Mouse (Mus musculus): Measurements from ENCODE around the gene Tmem151b. TPM values are rescaled to one million over a fixed set of nuclear protein-coding genes. Genes with fewer than 3 reads are reported as not detected.

Gene Tmem151b
- polyA plus RNA-seq, 1 experiment from 2014 or later: 2.5 TPM

GRCm38 (mm10) chr17:45568990-45569389 lies 19.5 kb upstream of the Tmem151b start:
- no peak for ATAC-seq
- H3K27me3 ChIP-seq (replicated peaks; ENCODE audit: control insufficient read depth, insufficient read depth, low read length): no peaks in the 10 kb centered on the region
- WGBS: 87% methylated on average over 12 of the region's 12 CpGs
- H3K4me2 ChIP-seq (ENCODE audit: low read depth, low read length): no peak overlapping the region
- H3K9me3 ChIP-seq (ENCODE audit: control insufficient read depth, low read length): no peaks in the 10 kb centered on the region
- peaks cover 30% of the 10 kb centered on the region for H3K36me3 ChIP-seq (ENCODE audit: control insufficient read depth, insufficient read depth, low read length)
- H3K27ac ChIP-seq (ENCODE audit: low read length): no peak overlapping the region
- no peak overlapping the region for H3K9ac ChIP-seq (ENCODE audit: low read depth, low read length)
- H3K4me1 ChIP-seq (ENCODE audit: control insufficient read depth, insufficient read depth, low read length): peaks cover 30% of the 10 kb centered on the region
- H3K4me3 ChIP-seq (ENCODE audit: low read length): no peak overlapping the region

- Histone ChIP-seq H3K4me1 (ENCODE audit: control insufficient read depth, insufficient read depth, low read length) (peaks cover 30% of the 10 kb centered on the region), H3K36me3 (ENCODE audit: control insufficient read depth, insufficient read depth, low read length) (peaks cover 30% of the 10 kb centered on the region), H3K4me2 (ENCODE audit: low read depth, low read length) (no peak overlapping the region), H3K4me3 (ENCODE audit: low read length) (no peak overlapping the region), H3K27ac (ENCODE audit: low read length) (no peak overlapping the region; the same call in 1 of the 2 replicates), H3K27me3 (replicated peaks; ENCODE audit: control insufficient read depth, insufficient read depth, low read length) (no peaks in the 10 kb centered on the region), H3K9ac (ENCODE audit: low read depth, low read length) (no peak overlapping the region), H3K9me3 (ENCODE audit: control insufficient read depth, low read length) (no peaks in the 10 kb centered on the region)
- WGBS: 28% methylated on average over 4 of the region's 4 CpGs
- no peak for ATAC-seq
Measured at GRCm38 (mm10) chr17:45567162-45567601, 17.7 kb upstream of the Tmem151b start.

- WGBS: 56% methylated on average over 18 of the region's 18 CpGs
- no peak overlapping the region for H3K4me3 ChIP-seq (ENCODE audit: low read length)
- H3K4me1 ChIP-seq (ENCODE audit: control insufficient read depth, insufficient read depth, low read length): peaks cover 27% of the 10 kb centered on the region
- no peak for ATAC-seq
- no peak overlapping the region for H3K9ac ChIP-seq (ENCODE audit: low read depth, low read length)
- no peak overlapping the region for H3K27ac ChIP-seq (ENCODE audit: low read length)
- no peak overlapping the region for H3K4me2 ChIP-seq (ENCODE audit: low read depth, low read length)
- peaks cover 30% of the 10 kb centered on the region for H3K36me3 ChIP-seq (ENCODE audit: control insufficient read depth, insufficient read depth, low read length)
- no peaks in the 10 kb centered on the region for H3K9me3 ChIP-seq (ENCODE audit: control insufficient read depth, low read length)
- H3K27me3 ChIP-seq (replicated peaks; ENCODE audit: control insufficient read depth, insufficient read depth, low read length): no peaks in the 10 kb centered on the region
Measured at GRCm38 (mm10) chr17:45566360-45567161, 17.1 kb upstream of the Tmem151b start.

DNA sequence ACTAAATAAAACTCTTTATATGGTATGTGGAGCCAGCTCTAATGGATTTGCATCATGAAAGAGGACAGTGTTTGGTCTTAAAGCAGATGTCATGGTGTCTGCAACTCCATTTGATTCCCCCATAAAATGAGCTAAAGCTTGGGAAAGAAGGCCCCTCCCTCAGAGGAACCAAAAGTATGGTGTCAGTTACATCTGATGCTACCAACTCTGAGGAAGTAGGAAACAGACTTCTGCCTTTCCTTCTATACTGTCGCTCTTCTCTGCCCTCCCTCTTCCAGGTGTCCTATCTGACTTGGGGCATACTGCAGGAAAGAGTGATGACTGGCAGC lies 16.5 kb upstream of the Tmem151b start:
- Histone ChIP-seq H3K4me1 (ENCODE audit: control insufficient read depth, insufficient read depth, low read length) (peaks cover 21% of the 10 kb centered on the region), H3K9ac (ENCODE audit: low read depth, low read length) (no peak overlapping the region), H3K27me3 (replicated peaks; ENCODE audit: control insufficient read depth, insufficient read depth, low read length) (no peaks in the 10 kb centered on the region), H3K4me3 (ENCODE audit: low read length) (no peak overlapping the region), H3K9me3 (ENCODE audit: control insufficient read depth, low read length) (no peaks in the 10 kb centered on the region), H3K27ac (ENCODE audit: low read length) (no peak overlapping the region), H3K36me3 (ENCODE audit: control insufficient read depth, insufficient read depth, low read length) (peaks cover 27% of the 10 kb centered on the region), H3K4me2 (ENCODE audit: low read depth, low read length) (no peak overlapping the region)
- whole genome bisulfite sequencing: 58% methylated on average over 1 of the region's 1 CpGs
- no peak for ATAC-seq

DNA sequence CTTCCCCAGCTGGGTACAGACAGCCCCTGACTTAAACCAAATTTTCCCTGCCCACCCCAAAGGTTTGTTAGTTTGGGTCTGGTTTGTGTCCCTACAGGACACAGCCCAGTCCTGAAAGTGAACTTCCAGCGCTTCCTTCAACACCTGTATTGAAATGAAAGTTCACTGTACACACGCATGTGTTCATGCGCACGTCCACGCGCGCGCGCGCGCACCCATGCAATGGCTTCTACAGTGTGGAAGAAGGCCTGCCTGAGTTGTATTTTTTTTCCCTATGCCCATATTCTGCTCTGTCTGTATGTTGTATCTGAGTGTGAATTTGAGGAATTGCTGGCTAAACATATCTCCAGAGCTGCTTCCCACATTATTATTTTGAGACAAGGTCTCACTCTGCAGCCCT lies 15.6 kb upstream of the Tmem151b start:
- no peaks in the 10 kb centered on the region for H3K9me3 ChIP-seq (ENCODE audit: control insufficient read depth, low read length)
- WGBS: 89% methylated on average over 11 of the region's 11 CpGs
- H3K4me3 ChIP-seq (ENCODE audit: low read length): peak overlapping the region; percentile 88
- H3K27ac ChIP-seq (ENCODE audit: low read length): peak overlapping the region; percentile 81; the same call in 1 of the 2 replicates
- no peaks in the 10 kb centered on the region for H3K27me3 ChIP-seq (replicated peaks; ENCODE audit: control insufficient read depth, insufficient read depth, low read length)
- ATAC-seq: no peak
- peak overlapping the region; percentile 89 for H3K4me2 ChIP-seq (ENCODE audit: low read depth, low read length)
- H3K9ac ChIP-seq (ENCODE audit: low read depth, low read length): peak overlapping the region; percentile 97
- H3K36me3 ChIP-seq (ENCODE audit: control insufficient read depth, insufficient read depth, low read length): peaks cover 18% of the 10 kb centered on the region
- peaks cover 17% of the 10 kb centered on the region for H3K4me1 ChIP-seq (ENCODE audit: control insufficient read depth, insufficient read depth, low read length)

- peak overlapping the region; percentile 81 for H3K27ac ChIP-seq (ENCODE audit: low read length)
- peak overlapping the region; percentile 88 for H3K4me3 ChIP-seq (ENCODE audit: low read length)
- H3K4me1 ChIP-seq (ENCODE audit: control insufficient read depth, insufficient read depth, low read length): peaks cover 16% of the 10 kb centered on the region
- H3K36me3 ChIP-seq (ENCODE audit: control insufficient read depth, insufficient read depth, low read length): peaks cover 14% of the 10 kb centered on the region
- H3K9me3 ChIP-seq (ENCODE audit: control insufficient read depth, low read length): no peaks in the 10 kb centered on the region
- H3K27me3 ChIP-seq (replicated peaks; ENCODE audit: control insufficient read depth, insufficient read depth, low read length): no peaks in the 10 kb centered on the region
- peak overlapping the region; percentile 89 for H3K4me2 ChIP-seq (ENCODE audit: low read depth, low read length)
- ATAC-seq: peak; percentile 16
- H3K9ac ChIP-seq (ENCODE audit: low read depth, low read length): peak overlapping the region; percentile 97
- 7% methylated on average over 18 of the region's 18 CpGs for WGBS
Measured at GRCm38 (mm10) chr17:45564531-45565084, 15.1 kb upstream of the Tmem151b start.

DNA sequence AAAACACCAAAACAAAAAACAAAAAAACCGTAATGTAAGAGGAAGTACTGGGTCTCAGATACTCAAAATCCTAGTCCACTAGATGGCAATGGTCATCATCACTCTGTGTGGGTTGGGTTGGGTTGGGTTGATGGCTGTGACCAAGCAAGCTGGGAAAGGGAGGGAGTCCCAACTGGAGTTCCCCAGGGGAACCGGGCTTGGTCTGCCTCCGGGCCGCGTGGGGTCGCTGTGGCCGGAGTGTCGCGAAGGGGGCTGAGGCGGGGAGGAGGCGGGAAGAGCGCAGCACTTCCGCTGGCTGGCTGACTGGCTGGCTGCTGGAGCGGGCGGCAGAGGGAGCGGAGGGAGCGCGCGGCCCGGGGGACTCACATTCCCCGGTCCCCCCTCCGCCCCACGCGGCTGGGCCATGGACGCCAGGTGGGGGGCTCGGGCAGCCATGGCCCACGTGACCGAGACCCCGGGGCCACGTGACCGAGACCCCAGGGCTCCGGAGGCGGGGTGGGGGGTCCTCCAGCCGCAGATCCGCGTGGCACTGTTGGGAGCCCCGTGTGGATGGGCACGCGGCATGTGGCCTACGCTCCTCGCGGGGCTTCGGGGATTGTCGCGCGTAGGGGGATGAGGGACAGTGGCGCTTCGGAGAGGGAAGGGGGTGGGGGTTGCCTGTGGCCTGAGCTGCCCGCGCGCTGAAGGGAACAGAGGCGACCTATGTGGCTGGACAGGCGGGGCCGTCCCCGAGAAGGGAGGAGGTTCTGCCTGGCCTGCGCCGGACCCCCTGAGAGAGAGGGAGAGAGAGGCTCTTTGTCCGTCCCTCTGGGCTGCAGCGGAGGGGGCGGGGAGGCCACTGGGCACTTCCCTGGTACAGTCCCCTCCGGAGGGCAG lies 14.4 kb upstream of the Tmem151b start, which contains the start of gene Slc35b2:
Gene Slc35b2 (plus strand): TSS at position 220 of the 876 bp plus-strand sequence.
- H3K4me2 ChIP-seq (ENCODE audit: low read depth, low read length): peak within 1 kb of the TSS; percentile 89
- peak within 1 kb of the TSS; percentile 97 for H3K9ac ChIP-seq (ENCODE audit: low read depth, low read length)
- no peaks in the 10 kb centered on the region for H3K27me3 ChIP-seq (replicated peaks; ENCODE audit: control insufficient read depth, insufficient read depth, low read length)
- H3K27ac ChIP-seq (ENCODE audit: low read length): peak within 1 kb of the TSS; percentile 81
- H3K9me3 ChIP-seq (ENCODE audit: control insufficient read depth, low read length): no peaks in the 10 kb centered on the region
- peak; percentile 87 for ATAC-seq
- H3K36me3 ChIP-seq (ENCODE audit: control insufficient read depth, insufficient read depth, low read length): peaks cover 14% of the 10 kb centered on the region
- H3K4me1 ChIP-seq (ENCODE audit: control insufficient read depth, insufficient read depth, low read length): peaks cover 16% of the 10 kb centered on the region
- WGBS: under 1% methylated on average over 58 of the region's 61 CpGs
- H3K4me3 ChIP-seq (ENCODE audit: low read length): peak within 1 kb of the TSS; percentile 88

DNA sequence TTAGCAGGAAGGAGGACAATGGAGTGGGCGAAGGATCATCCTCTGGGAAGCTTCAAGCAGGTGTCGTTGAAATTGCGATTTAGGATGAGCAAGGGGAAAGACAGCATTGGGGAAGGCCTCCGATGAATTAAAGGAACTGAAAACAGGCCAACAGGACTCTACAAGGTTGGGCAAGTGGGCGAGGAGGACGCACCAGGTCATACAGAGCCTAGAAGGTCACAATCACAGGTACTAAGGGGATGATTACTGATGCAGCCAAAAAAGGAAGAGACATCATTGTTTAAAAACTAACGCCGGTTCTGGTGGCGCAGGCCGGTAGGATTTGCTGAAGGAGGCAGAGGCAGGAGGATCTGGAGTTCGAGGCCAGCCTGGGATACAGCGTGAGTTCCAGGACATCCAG lies 13.7 kb upstream of the Tmem151b start:
- H3K27ac ChIP-seq (ENCODE audit: low read length): no peak overlapping the region
- H3K9me3 ChIP-seq (ENCODE audit: control insufficient read depth, low read length): no peaks in the 10 kb centered on the region
- H3K4me3 ChIP-seq (ENCODE audit: low read length): no peak overlapping the region
- peaks cover 11% of the 10 kb centered on the region for H3K36me3 ChIP-seq (ENCODE audit: control insufficient read depth, insufficient read depth, low read length)
- H3K9ac ChIP-seq (ENCODE audit: low read depth, low read length): peak overlapping the region; percentile 97; the same call in 1 of the 2 replicates
- H3K27me3 ChIP-seq (replicated peaks; ENCODE audit: control insufficient read depth, insufficient read depth, low read length): no peaks in the 10 kb centered on the region
- ATAC-seq: no peak
- peak overlapping the region; percentile 89; the same call in 1 of the 2 replicates for H3K4me2 ChIP-seq (ENCODE audit: low read depth, low read length)
- 73% methylated on average over 12 of the region's 12 CpGs for WGBS
- peaks cover 16% of the 10 kb centered on the region for H3K4me1 ChIP-seq (ENCODE audit: control insufficient read depth, insufficient read depth, low read length)

Data from intestine, embryonic 16.5 days (tissue).